Mouse (Mus musculus) kidney, embryonic 14.5 days (tissue): Measurements from ENCODE around the gene Serpinb1a. TPM values are rescaled to one million over a fixed set of nuclear protein-coding genes. Genes with fewer than 3 reads are reported as not detected.
A peak's percentile ranks its signal among the peaks of the same experiment; 100 is the strongest.
"Not testable (repeated sequence)": the region's sequence is repeated elsewhere in the genome, so short reads cannot be mapped to it uniquely, and the experiment has no call there.

ENCODE experiments used
- ATAC-seq: fragments of 200-750 bp; cut with Nextera tagmentation; 2 replicates; pipeline ENCODE4 v1.8.0; 2017; ENCODE audit warnings: moderate number of reproducible peaks, mild to moderate bottlenecking, moderate TSS enrichment, moderate library complexity; ENCODE audit not compliant: low FRiP score, low TSS enrichment
- H3K27ac ChIP-seq: fragments of 300-500 bp; sonication (generic); 2 replicates; pipeline ENCODE4 v1.5.1; 2014; ENCODE audit warnings: low read depth, mild to moderate bottlenecking, low read length, moderate library complexity, mixed read lengths
- H3K27me3 ChIP-seq: fragments of 300-500 bp; sonication (generic); 2 replicates; pipeline ENCODE4 v1.6.1; 2014; ENCODE audit warnings: mild to moderate bottlenecking, low read length; ENCODE audit not compliant: control insufficient read depth, insufficient read depth
- H3K36me3 ChIP-seq: fragments of 300-500 bp; sonication (generic); 2 replicates; pipeline ENCODE4 v1.6.1; 2014; ENCODE audit warnings: low read length, mixed read lengths; ENCODE audit not compliant: control insufficient read depth, insufficient read depth
- H3K4me1 ChIP-seq: fragments of 300-500 bp; sonication (generic); 2 replicates; pipeline ENCODE4 v1.6.1; 2014; ENCODE audit warnings: low read length, mixed read lengths; ENCODE audit not compliant: control insufficient read depth, insufficient read depth
- H3K4me2 ChIP-seq: fragments of 300-500 bp; sonication (generic); replicated peaks from 2 replicates; pipeline ENCODE4 v1.6.1; 2014; ENCODE audit warnings: low read depth, mild to moderate bottlenecking, low read length
- H3K4me3 ChIP-seq: fragments of 300-500 bp; sonication (generic); 2 replicates; pipeline ENCODE4 v1.5.1; 2014; ENCODE audit warnings: mild to moderate bottlenecking, low read length
- H3K9ac ChIP-seq: fragments of 300-500 bp; sonication (generic); 2 replicates; pipeline ENCODE4 v1.6.1; 2014; ENCODE audit warnings: low read depth, mild to moderate bottlenecking, low read length, moderate library complexity
- H3K9me3 ChIP-seq: fragments of 300-500 bp; sonication (generic); 2 replicates; pipeline ENCODE4 v1.6.1; 2016; ENCODE audit warnings: low read length; ENCODE audit not compliant: control insufficient read depth
- WGBS: fragments of 180-500 bp; shearing (Covaris S2); extraction: QIAGEN DNeasy Blood & Tissue Kit; methylation state at CpG from one replicate; pipeline ENCODE4 v1.1.7; 2014; 5-methylcytosine and 5-hydroxymethylcytosine counted together
- polyA plus RNA-seq: library from polyadenylated mRNA; unstranded; fragments of >200 nt; fragmentation: Nextera tagmentation; extraction: Ambion mirVana; gene quantifications from 2 replicates; pipeline ENCODE4 v1.2.1, GENCODE M21; 2014

Serpinb1a gene
- polyA plus RNA-seq, 1 experiment from 2014 or later, result 7.9 TPM

DNA sequence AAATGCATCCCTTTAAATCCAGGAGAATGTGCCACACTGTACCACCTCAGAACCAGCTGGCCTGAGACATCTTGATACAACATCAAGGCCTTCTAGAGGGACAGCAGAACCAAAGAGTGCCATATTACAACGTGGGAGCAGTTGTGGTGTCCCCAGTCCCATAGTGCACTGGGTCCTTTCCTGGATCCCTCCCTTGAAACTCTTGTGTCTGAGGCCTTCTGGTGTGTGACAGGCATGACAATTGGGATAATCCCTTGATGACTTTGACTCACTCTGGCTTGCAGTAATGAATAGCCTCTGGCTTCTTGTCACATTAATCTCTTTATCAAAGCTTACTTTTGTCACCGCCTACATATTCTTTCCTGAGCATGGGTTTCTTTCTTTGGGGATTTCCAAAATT lies 16.0 kb upstream of the Serpinb1a start:
- Histone ChIP-seq H3K4me2 (no peak overlapping the region), H3K27ac (no peak overlapping the region), H3K4me1 (no peaks in the 10 kb centered on the region), H3K36me3 (no peaks in the 10 kb centered on the region), H3K9me3 (no peaks in the 10 kb centered on the region), H3K27me3 (no peaks in the 10 kb centered on the region), H3K9ac (no peak overlapping the region), H3K4me3 (no peak overlapping the region)
- ATAC-seq, result no peak
- WGBS, result 60% methylated on average over 2 of the region's 2 CpGs

- ATAC-seq, result peak; percentile 89
- 7% methylated on average over 9 of the region's 9 CpGs for WGBS
Measured at GRCm38 (mm10) chr13:32866484-32866883, 15.5 kb upstream of the Serpinb1a start.

GRCm38 (mm10) chr13:32865591-32865990 lies 14.6 kb upstream of the Serpinb1a start:
- Histone ChIP-seq H3K27me3 (no peaks in the 10 kb centered on the region), H3K9me3 (no peaks in the 10 kb centered on the region), H3K4me3 (no peak overlapping the region), H3K4me1 (no peaks in the 10 kb centered on the region), H3K4me2 (no peak overlapping the region), H3K27ac (no peak overlapping the region), H3K9ac (no peak overlapping the region), H3K36me3 (no peaks in the 10 kb centered on the region)
- ATAC-seq, result no peak
- WGBS, result 69% methylated on average over 2 of the region's 2 CpGs

More at GRCm38 (mm10) chr13:32866484-32866883, 15.5 kb upstream of the Serpinb1a start:
- no peak overlapping the region for H3K9ac ChIP-seq
- no peaks in the 10 kb centered on the region for H3K9me3 ChIP-seq
- H3K27ac ChIP-seq, result no peak overlapping the region
- H3K4me3 ChIP-seq, result no peak overlapping the region
- H3K4me2 ChIP-seq, result no peak overlapping the region
- H3K4me1 ChIP-seq, result no peaks in the 10 kb centered on the region
- H3K36me3 ChIP-seq, result no peaks in the 10 kb centered on the region
- H3K27me3 ChIP-seq, result no peaks in the 10 kb centered on the region

- not testable (repeated sequence) for H3K4me3 ChIP-seq, H3K4me2 ChIP-seq, H3K27ac ChIP-seq, H3K9ac ChIP-seq, H3K9me3 ChIP-seq, H3K27me3 ChIP-seq, ATAC-seq, H3K4me1 ChIP-seq, H3K36me3 ChIP-seq
- WGBS, result 81% methylated on average over 3 of the region's 3 CpGs
Measured at GRCm38 (mm10) chr13:32864529-32864928, 13.5 kb upstream of the Serpinb1a start.

GRCm38 (mm10) chr13:32863456-32863855 lies 12.5 kb upstream of the Serpinb1a start:
- Histone ChIP-seq H3K9me3 (no peaks in the 10 kb centered on the region), H3K4me3 (no peak overlapping the region), H3K27ac (no peak overlapping the region), H3K4me1 (no peaks in the 10 kb centered on the region), H3K27me3 (no peaks in the 10 kb centered on the region), H3K36me3 (no peaks in the 10 kb centered on the region), H3K9ac (no peak overlapping the region), H3K4me2 (no peak overlapping the region)
- no peak for ATAC-seq

- Histone ChIP-seq H3K4me3 (no peak overlapping the region), H3K4me1 (no peaks in the 10 kb centered on the region), H3K36me3 (no peaks in the 10 kb centered on the region), H3K9me3 (no peaks in the 10 kb centered on the region), H3K4me2 (no peak overlapping the region), H3K9ac (no peak overlapping the region), H3K27ac (no peak overlapping the region), H3K27me3 (no peaks in the 10 kb centered on the region)
- 88% methylated on average over 3 of the region's 3 CpGs for WGBS
- no peak for ATAC-seq
Measured at GRCm38 (mm10) chr13:32860821-32861220, 9.8 kb upstream of the Serpinb1a start.

- no peak overlapping the region for H3K4me2 ChIP-seq
- peaks cover 7% of the 10 kb centered on the region; the same call in 1 of the 2 replicates for H3K4me1 ChIP-seq
- H3K9me3 ChIP-seq, result no peaks in the 10 kb centered on the region
- H3K36me3 ChIP-seq, result no peaks in the 10 kb centered on the region
- WGBS, result 73% methylated on average over 2 of the region's 2 CpGs
- no peaks in the 10 kb centered on the region for H3K27me3 ChIP-seq
- H3K4me3 ChIP-seq, result no peak overlapping the region
- no peak overlapping the region for H3K27ac ChIP-seq
- no peak for ATAC-seq
- H3K9ac ChIP-seq, result no peak overlapping the region
Measured at GRCm38 (mm10) chr13:32853073-32853472, 2.1 kb upstream of the Serpinb1a start.

DNA sequence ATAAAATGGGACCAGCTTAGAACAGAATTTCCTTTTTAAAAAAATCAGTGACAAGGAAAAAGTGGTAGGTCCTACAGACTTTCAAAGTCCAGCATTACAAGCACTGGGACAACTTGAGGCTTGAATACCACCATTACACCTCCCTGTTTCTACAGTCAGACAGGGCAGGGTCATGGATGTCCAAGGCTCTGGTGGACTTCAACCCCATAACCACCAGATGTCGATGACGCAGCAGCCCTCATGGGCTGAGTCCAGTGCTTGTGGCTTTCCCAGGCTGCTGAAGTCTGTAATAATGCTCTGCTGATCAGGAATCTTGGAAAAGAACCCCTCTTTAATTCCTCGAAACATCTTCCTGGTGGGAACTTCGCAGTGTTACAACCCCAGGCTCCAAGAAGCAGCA lies 1.6 kb upstream of the Serpinb1a start:
- no peak overlapping the region for H3K27ac ChIP-seq
- no peaks in the 10 kb centered on the region for H3K9me3 ChIP-seq
- no peaks in the 10 kb centered on the region for H3K27me3 ChIP-seq
- 86% methylated on average over 4 of the region's 4 CpGs for WGBS
- H3K36me3 ChIP-seq, result no peaks in the 10 kb centered on the region
- no peak overlapping the region for H3K4me2 ChIP-seq
- H3K4me3 ChIP-seq, result no peak overlapping the region
- no peak for ATAC-seq
- no peak overlapping the region for H3K9ac ChIP-seq
- peaks cover 7% of the 10 kb centered on the region; the same call in 1 of the 2 replicates for H3K4me1 ChIP-seq

GRCm38 (mm10) chr13:32851967-32852366 lies 982 bp upstream of the Serpinb1a start:
- Histone ChIP-seq H3K9me3 (no peaks in the 10 kb centered on the region), H3K9ac (no peak overlapping the region), H3K4me1 (peaks cover 7% of the 10 kb centered on the region; the same call in 1 of the 2 replicates), H3K4me3 (no peak overlapping the region), H3K27ac (no peak overlapping the region), H3K27me3 (no peaks in the 10 kb centered on the region), H3K4me2 (no peak overlapping the region), H3K36me3 (no peaks in the 10 kb centered on the region)
- 10% methylated on average over 7 of the region's 7 CpGs for WGBS
- ATAC-seq, result peak; percentile 78
